Mouse (Mus musculus): ENCODE measurements at regions not wholly inside any gene's neighbourhood (a gene's known extent, or its start where the extent isn't known, plus 50 kb on each side); places are given as distances from the start of the nearest gene placed in this dataset.

DNA sequence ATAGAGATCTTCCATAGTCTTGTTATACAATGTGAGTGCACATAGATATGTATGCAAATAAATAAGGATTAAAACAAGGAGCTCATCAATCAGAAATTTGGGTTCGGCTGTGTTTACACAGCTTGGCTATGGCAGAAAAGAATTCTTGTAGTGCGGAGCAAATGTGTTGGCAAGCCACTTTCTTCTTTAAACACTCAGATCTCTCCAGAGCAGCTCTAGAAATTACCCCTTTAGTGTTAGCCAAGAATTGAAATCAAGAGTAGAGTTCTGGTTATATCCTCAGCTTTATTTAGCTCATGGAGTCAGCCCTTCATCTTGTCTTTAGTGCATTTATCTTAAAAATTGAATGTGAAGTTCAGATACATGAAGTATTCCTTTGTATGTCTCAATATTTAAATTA lies 164.5 kb upstream of the Fam84a start:
- H3K36me3 ChIP-seq (ENCODE audit: insufficient read depth, low read length) = no peaks in the 10 kb centered on the region
- no peaks in the 10 kb centered on the region for H3K9me3 ChIP-seq (ENCODE audit: low read length)
- no peak overlapping the region for H3K27ac ChIP-seq
- H3K27me3 ChIP-seq (ENCODE audit: insufficient read depth, low read length) = no peaks in the 10 kb centered on the region
- TF ChIP-seq CTCF (IDR thresholded peaks at IDR 0.05; ENCODE audit: low read depth) = no peak
- H3K4me3 ChIP-seq (ENCODE audit: low read length) = no peak overlapping the region
- H3K4me1 ChIP-seq (ENCODE audit: insufficient read depth, low read length) = no peaks in the 10 kb centered on the region
- H3K4me2 ChIP-seq (ENCODE audit: low read depth, low read length) = no peak overlapping the region
- no peak for DNase-seq (ENCODE audit: low spot score)
- no peak for ATAC-seq
- no peak overlapping the region for H3K9ac ChIP-seq (replicated peaks; ENCODE audit: low read length)
- 72% methylated on average over 2 of the region's 2 CpGs for WGBS

DNA sequence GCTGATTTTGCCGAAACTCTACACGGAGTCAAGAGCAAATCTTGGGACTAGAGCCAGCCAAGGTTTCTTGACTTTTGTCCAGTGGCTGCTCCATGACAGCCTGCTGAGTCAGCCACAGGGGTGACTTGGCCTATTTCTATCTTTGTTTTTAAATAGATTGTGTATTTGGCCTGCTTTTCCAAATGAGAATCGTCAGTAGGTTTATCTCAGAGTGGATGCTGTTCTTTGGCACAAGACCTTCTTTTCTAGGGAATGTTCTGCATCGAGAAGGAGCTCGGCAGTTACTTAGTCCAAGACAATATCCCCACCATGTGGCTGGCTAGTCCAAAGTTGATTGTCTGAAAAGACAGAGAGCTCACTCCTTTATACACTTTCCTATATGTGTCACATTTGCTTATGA lies 163.9 kb upstream of the Fam84a start:
- peak; percentile 56 for TF ChIP-seq CTCF (IDR thresholded peaks at IDR 0.05; ENCODE audit: low read depth)
- H3K36me3 ChIP-seq (ENCODE audit: insufficient read depth, low read length) = no peaks in the 10 kb centered on the region
- no peak overlapping the region for H3K9ac ChIP-seq (replicated peaks; ENCODE audit: low read length)
- H3K27me3 ChIP-seq (ENCODE audit: insufficient read depth, low read length) = no peaks in the 10 kb centered on the region
- 43% methylated on average over 5 of the region's 5 CpGs for WGBS
- no peak overlapping the region for H3K4me3 ChIP-seq (ENCODE audit: low read length)
- H3K4me1 ChIP-seq (ENCODE audit: insufficient read depth, low read length) = no peaks in the 10 kb centered on the region
- no peaks in the 10 kb centered on the region for H3K9me3 ChIP-seq (ENCODE audit: low read length)
- DNase-seq (ENCODE audit: low spot score) (peak; percentile 74), ATAC-seq (no peak)
- H3K27ac ChIP-seq = no peak overlapping the region
- no peak overlapping the region for H3K4me2 ChIP-seq (ENCODE audit: low read depth, low read length)

DNA sequence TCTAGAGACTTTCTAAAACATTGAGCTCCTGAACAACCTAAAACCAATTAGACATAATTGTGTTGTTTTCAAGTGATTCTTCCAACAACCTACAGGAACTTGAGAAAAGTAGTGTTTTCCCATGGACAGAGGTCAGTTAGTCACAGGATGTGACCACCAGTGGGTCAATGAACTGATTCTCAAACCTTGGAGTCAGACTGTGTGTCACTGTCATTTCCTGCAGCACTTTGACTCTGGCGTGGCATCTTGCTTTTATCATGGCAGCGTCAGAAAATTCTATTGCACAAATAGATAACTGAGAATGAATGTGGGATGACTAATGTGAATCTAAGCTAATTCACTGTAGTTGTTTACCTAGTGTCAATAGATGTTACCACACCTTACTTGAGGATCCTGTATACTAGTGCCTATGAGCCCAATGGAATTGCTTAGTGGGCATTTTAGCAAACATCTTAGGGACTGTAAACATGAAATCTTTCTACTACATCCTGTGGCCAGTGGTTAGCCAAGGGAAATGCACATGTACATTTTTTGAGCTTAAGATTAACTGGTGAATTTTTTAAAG lies 150.6 kb upstream of the Fam84a start:
- DNase-seq (ENCODE audit: low spot score) (no peak), ATAC-seq (no peak)
- no peaks in the 10 kb centered on the region for H3K4me1 ChIP-seq (ENCODE audit: insufficient read depth, low read length)
- WGBS = 87% methylated on average over 2 of the region's 2 CpGs
- no peak overlapping the region for H3K27ac ChIP-seq
- H3K9ac ChIP-seq (replicated peaks; ENCODE audit: low read length) = no peak overlapping the region
- no peak overlapping the region for H3K4me2 ChIP-seq (ENCODE audit: low read depth, low read length)
- no peak for TF ChIP-seq CTCF (IDR thresholded peaks at IDR 0.05; ENCODE audit: low read depth)
- no peak overlapping the region for H3K4me3 ChIP-seq (ENCODE audit: low read length)
- no peaks in the 10 kb centered on the region for H3K9me3 ChIP-seq (ENCODE audit: low read length)
- H3K36me3 ChIP-seq (ENCODE audit: insufficient read depth, low read length) = no peaks in the 10 kb centered on the region
- H3K27me3 ChIP-seq (ENCODE audit: insufficient read depth, low read length) = no peaks in the 10 kb centered on the region

DNA sequence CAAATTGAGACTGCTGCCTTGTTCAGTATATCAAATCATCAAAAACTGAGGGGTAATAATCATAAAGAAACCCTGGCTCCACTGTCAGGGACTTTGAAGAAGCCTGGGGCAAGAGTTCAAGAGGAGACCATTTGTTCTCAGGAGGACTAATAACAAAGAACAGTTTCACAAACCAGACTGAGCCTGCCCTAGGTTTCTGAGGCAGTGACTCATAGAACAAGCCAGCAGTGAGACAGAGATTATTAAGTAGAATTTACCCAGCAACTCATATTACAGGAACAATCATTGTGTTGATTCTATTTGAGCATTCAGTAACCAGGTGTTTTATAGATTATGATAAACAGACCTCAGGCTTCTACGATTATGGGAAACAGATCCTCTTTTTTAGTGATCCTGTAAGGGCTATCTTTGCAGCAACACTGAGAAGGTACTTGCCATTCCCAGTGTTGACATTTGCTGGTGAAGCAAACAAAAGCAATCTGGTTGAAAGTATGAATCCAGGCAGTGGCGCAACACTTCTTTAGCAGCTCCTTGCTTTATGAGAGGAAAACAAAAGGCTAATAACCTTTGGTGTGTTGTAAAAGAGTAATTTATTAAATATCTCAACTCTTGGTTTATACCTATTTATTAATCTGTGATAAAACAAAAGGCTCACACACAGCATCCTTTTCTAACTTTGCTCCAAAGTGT lies 150.0 kb upstream of the Fam84a start:
- Histone ChIP-seq H3K4me2 (ENCODE audit: low read depth, low read length) (no peak overlapping the region), H3K9ac (replicated peaks; ENCODE audit: low read length) (no peak overlapping the region), H3K4me1 (ENCODE audit: insufficient read depth, low read length) (no peaks in the 10 kb centered on the region), H3K4me3 (ENCODE audit: low read length) (no peak overlapping the region), H3K36me3 (ENCODE audit: insufficient read depth, low read length) (no peaks in the 10 kb centered on the region), H3K27ac (no peak overlapping the region), H3K27me3 (ENCODE audit: insufficient read depth, low read length) (no peaks in the 10 kb centered on the region), H3K9me3 (ENCODE audit: low read length) (no peaks in the 10 kb centered on the region)
- no peak for ATAC-seq
- WGBS = 86% methylated on average over 2 of the region's 2 CpGs
- no peak for DNase-seq (ENCODE audit: low spot score)
- no peak for TF ChIP-seq CTCF (IDR thresholded peaks at IDR 0.05; ENCODE audit: low read depth)

DNA sequence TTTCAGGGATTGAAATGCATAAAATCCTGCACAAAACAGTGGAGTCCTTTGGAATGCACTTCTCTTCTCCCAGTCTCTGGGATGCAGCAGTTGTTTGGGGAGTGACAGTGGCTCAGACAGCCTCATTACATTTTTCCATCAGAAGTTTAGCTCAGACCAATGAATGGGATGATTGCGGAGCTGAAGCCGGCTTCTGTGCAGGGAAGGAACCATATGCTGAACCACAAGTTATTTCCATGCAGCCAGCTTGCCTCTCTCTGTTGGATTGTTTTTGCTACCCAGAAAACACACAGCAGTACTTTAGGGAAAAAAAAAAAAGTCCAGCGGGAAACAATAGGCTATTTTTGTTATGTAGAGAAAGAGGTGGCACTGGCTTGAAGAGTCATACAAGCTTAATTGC lies 140.2 kb upstream of the Fam84a start:
- TF ChIP-seq CTCF (IDR thresholded peaks at IDR 0.05; ENCODE audit: low read depth) = no peak
- WGBS = 42% methylated on average over 3 of the region's 3 CpGs
- Histone ChIP-seq H3K27ac (no peak overlapping the region), H3K4me3 (ENCODE audit: low read length) (no peak overlapping the region), H3K27me3 (ENCODE audit: insufficient read depth, low read length) (no peaks in the 10 kb centered on the region), H3K9ac (replicated peaks; ENCODE audit: low read length) (no peak overlapping the region), H3K4me1 (ENCODE audit: insufficient read depth, low read length) (no peaks in the 10 kb centered on the region), H3K9me3 (ENCODE audit: low read length) (no peaks in the 10 kb centered on the region), H3K4me2 (ENCODE audit: low read depth, low read length) (no peak overlapping the region), H3K36me3 (ENCODE audit: insufficient read depth, low read length) (no peaks in the 10 kb centered on the region)
- ATAC-seq = no peak
- DNase-seq (ENCODE audit: low spot score) = no peak

DNA sequence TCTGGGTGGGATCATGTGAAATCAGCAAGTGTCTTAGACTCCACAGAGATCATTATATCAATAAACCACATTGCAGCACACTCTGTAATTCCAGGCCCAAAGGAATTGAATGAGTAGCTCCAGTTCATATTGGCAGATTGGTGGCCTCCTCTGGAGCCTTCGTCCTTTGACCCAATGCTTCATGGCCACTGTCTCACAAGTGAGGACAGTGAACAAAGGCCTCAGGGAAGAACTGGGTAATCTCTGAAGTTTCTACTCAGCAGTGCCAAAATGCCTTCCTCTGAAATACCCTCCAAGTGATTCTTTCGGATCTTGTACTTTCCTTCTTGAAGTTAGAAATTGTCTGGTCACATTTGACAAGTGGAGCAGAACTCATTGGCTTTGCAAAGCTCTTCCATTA lies 135.8 kb upstream of the Fam84a start:
- no peak overlapping the region for H3K27ac ChIP-seq
- TF ChIP-seq CTCF (IDR thresholded peaks at IDR 0.05; ENCODE audit: low read depth) = no peak
- H3K4me2 ChIP-seq (ENCODE audit: low read depth, low read length) = no peak overlapping the region
- H3K36me3 ChIP-seq (ENCODE audit: insufficient read depth, low read length) = no peaks in the 10 kb centered on the region
- no peak for DNase-seq (ENCODE audit: low spot score)
- no peak overlapping the region for H3K4me3 ChIP-seq (ENCODE audit: low read length)
- H3K4me1 ChIP-seq (ENCODE audit: insufficient read depth, low read length) = no peaks in the 10 kb centered on the region
- H3K27me3 ChIP-seq (ENCODE audit: insufficient read depth, low read length) = no peaks in the 10 kb centered on the region
- no peak for ATAC-seq
- H3K9me3 ChIP-seq (ENCODE audit: low read length) = no peaks in the 10 kb centered on the region
- 87% methylated on average over 2 of the region's 2 CpGs for WGBS
- no peak overlapping the region for H3K9ac ChIP-seq (replicated peaks; ENCODE audit: low read length)

DNA sequence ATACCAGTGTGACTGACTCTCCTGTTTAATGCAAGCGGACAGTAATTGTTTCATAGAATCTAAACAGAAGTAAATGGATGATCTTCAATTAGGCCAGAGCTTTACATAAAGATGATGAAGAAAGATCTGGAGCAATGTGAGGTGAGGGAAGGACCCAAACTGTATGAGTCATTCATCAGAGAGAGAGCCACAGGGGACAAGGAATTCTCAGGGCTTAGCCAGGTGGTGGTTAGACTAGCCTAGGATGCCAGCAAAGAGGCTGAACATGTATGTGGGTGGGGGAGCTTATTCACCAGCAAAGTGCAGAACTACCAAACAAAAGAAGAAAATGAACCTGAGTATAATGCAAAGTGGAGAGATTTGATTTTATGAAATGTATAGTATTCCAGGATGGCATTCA lies 134.8 kb upstream of the Fam84a start:
- no peak overlapping the region for H3K4me2 ChIP-seq (ENCODE audit: low read depth, low read length)
- TF ChIP-seq CTCF (IDR thresholded peaks at IDR 0.05; ENCODE audit: low read depth) = no peak
- H3K4me3 ChIP-seq (ENCODE audit: low read length) = no peak overlapping the region
- no peak overlapping the region for H3K27ac ChIP-seq
- H3K36me3 ChIP-seq (ENCODE audit: insufficient read depth, low read length) = no peaks in the 10 kb centered on the region
- no peaks in the 10 kb centered on the region for H3K4me1 ChIP-seq (ENCODE audit: insufficient read depth, low read length)
- H3K27me3 ChIP-seq (ENCODE audit: insufficient read depth, low read length) = no peaks in the 10 kb centered on the region
- ATAC-seq = no peak
- WGBS = 94% methylated on average over 1 of the region's 1 CpGs
- DNase-seq (ENCODE audit: low spot score) = no peak
- H3K9me3 ChIP-seq (ENCODE audit: low read length) = no peaks in the 10 kb centered on the region
- H3K9ac ChIP-seq (replicated peaks; ENCODE audit: low read length) = no peak overlapping the region

All from hindbrain, postnatal 0 days (tissue).